Mouse (Mus musculus): ENCODE measurements around the gene Cela1.

Gene Cela1

GRCm38 (mm10) chr15:100687430-100687971 lies at the start of gene Cela1:
Gene Cela1, minus strand, starts transcription at chr15:100687921.
- no peak for DNase-seq

GRCm38 (mm10) chr15:100735953-100736300 lies 48.2 kb upstream of the Cela1 start:
- no peak for DNase-seq

GRCm38 (mm10) chr15:100735095-100735952 lies 47.6 kb upstream of the Cela1 start:
- DNase-seq = no peak

GRCm38 (mm10) chr15:100732580-100732979 lies 44.9 kb upstream of the Cela1 start:
- DNase-seq = peak; percentile 34 to 50

- no peak for DNase-seq
Measured at GRCm38 (mm10) chr15:100731081-100731480, 43.4 kb upstream of the Cela1 start.

- DNase-seq = peak; percentile 44 to 58
Measured at GRCm38 (mm10) chr15:100729281-100729985, 41.7 kb upstream of the Cela1 start, which contains the start of gene Galnt6. Gene Galnt6, minus strand, starts transcription at chr15:100729376.

GRCm38 (mm10) chr15:100728586-100728985 lies 40.9 kb upstream of the Cela1 start:
- no peak for DNase-seq

- no peak for DNase-seq
Measured at GRCm38 (mm10) chr15:100727834-100728233, 40.1 kb upstream of the Cela1 start.

- DNase-seq = no peak
Measured at GRCm38 (mm10) chr15:100726721-100727120, 39.0 kb upstream of the Cela1 start.

- DNase-seq = peak in 1 of 2 experiments; percentile 45
Measured at GRCm38 (mm10) chr15:100723505-100723904, 35.8 kb upstream of the Cela1 start.

GRCm38 (mm10) chr15:100722564-100722963 lies 34.8 kb upstream of the Cela1 start:
- no peak for DNase-seq

GRCm38 (mm10) chr15:100722026-100722425 lies 34.3 kb upstream of the Cela1 start:
- no peak for DNase-seq

GRCm38 (mm10) chr15:100721445-100721844 lies 33.7 kb upstream of the Cela1 start:
- no peak for DNase-seq

GRCm38 (mm10) chr15:100720066-100720465 lies 32.3 kb upstream of the Cela1 start:
- DNase-seq = no peak

GRCm38 (mm10) chr15:100719217-100719616 lies 31.5 kb upstream of the Cela1 start:
- no peak for DNase-seq

GRCm38 (mm10) chr15:100718572-100718971 lies 30.9 kb upstream of the Cela1 start:
- no peak for DNase-seq

- DNase-seq = no peak
Measured at GRCm38 (mm10) chr15:100717933-100718332, 30.2 kb upstream of the Cela1 start.

GRCm38 (mm10) chr15:100715399-100715993 lies 27.8 kb upstream of the Cela1 start:
- peak in 1 of 2 experiments; percentile 29 for DNase-seq

- no peak for DNase-seq
Measured at GRCm38 (mm10) chr15:100714470-100714869, 26.7 kb upstream of the Cela1 start.

GRCm38 (mm10) chr15:100710838-100711237 lies 23.1 kb upstream of the Cela1 start:
- DNase-seq = peak; percentile 39 to 62

- no peak for DNase-seq
Measured at GRCm38 (mm10) chr15:100708433-100709078, 20.8 kb upstream of the Cela1 start.

- DNase-seq = peak in 1 of 2 experiments; percentile 29
Measured at GRCm38 (mm10) chr15:100706226-100706625, 18.5 kb upstream of the Cela1 start.

- DNase-seq = no peak
Measured at GRCm38 (mm10) chr15:100705376-100705775, 17.7 kb upstream of the Cela1 start.
